Mouse (Mus musculus) heart, embryonic 16.5 days (tissue): ENCODE measurements around the gene 5730596B20Rik. TPM values are rescaled to one million over a fixed set of nuclear protein-coding genes. Genes with fewer than 3 reads are reported as not detected.

Experiments used
- ATAC-seq: fragments of 200-750 bp; cut with Nextera tagmentation; replicated peaks from 2 replicates; pipeline ENCODE4 v1.8.0; 2017; ENCODE audit warnings: moderate number of reproducible peaks; ENCODE audit not compliant: insufficient read depth, low FRiP score; ENCODE audit errors: extremely low read depth
- H3K27ac ChIP-seq: fragments of 300-500 bp; sonication (generic); 2 replicates; pipeline ENCODE4 v1.5.1; 2014; ENCODE audit warnings: mild to moderate bottlenecking, low read length, control low read depth, moderate library complexity
- H3K27me3 ChIP-seq: fragments of 300-500 bp; sonication (generic); 2 replicates; pipeline ENCODE4 v1.6.1; 2014; ENCODE audit warnings: low read length, mixed read lengths; ENCODE audit not compliant: control insufficient read depth, insufficient read depth
- H3K36me3 ChIP-seq: fragments of 300-500 bp; sonication (generic); 2 replicates; pipeline ENCODE4 v1.6.1; 2014; ENCODE audit not compliant: control insufficient read depth, insufficient read depth
- H3K4me1 ChIP-seq: fragments of 300-500 bp; sonication (generic); 2 replicates; pipeline ENCODE4 v1.6.1; 2014; ENCODE audit warnings: low read length, mixed read lengths; ENCODE audit not compliant: control insufficient read depth, insufficient read depth
- H3K4me2 ChIP-seq: fragments of 300-500 bp; sonication (generic); 2 replicates; pipeline ENCODE4 v1.6.1; 2014; ENCODE audit warnings: low read depth, mild to moderate bottlenecking, control low read depth, low read length
- H3K4me3 ChIP-seq: fragments of 300-500 bp; sonication (generic); 2 replicates; pipeline ENCODE4 v1.5.1; 2014; ENCODE audit warnings: mild to moderate bottlenecking, control low read depth, low read length
- H3K9ac ChIP-seq: fragments of 300-500 bp; sonication (generic); 2 replicates; pipeline ENCODE4 v1.6.1; 2014; ENCODE audit warnings: low read length, control low read depth
- H3K9me3 ChIP-seq: fragments of 300-500 bp; sonication (generic); replicated peaks from 2 replicates; pipeline ENCODE4 v1.6.1; 2016; ENCODE audit warnings: low read length; ENCODE audit not compliant: control insufficient read depth
- WGBS: fragments of 180-500 bp; shearing (Covaris S2); extraction: QIAGEN DNeasy Blood & Tissue Kit; methylation state at CpG from one replicate; pipeline ENCODE4 v1.1.7; 2014; 5-methylcytosine and 5-hydroxymethylcytosine counted together
- polyA plus RNA-seq: library from polyadenylated mRNA; unstranded; fragments of >200 nt; fragmentation: Nextera tagmentation; extraction: Ambion mirVana; gene quantifications from 2 replicates; pipeline ENCODE4 v1.2.1, GENCODE M21; 2015

The 5730596B20Rik gene
- polyA plus RNA-seq, 1 experiment from 2014 or later = 0.13 TPM

- H3K36me3 ChIP-seq = no peaks in the 10 kb centered on the region
- 0 out of 2 replicates have a peak, but pooled peaks have one; percentile 45 for ATAC-seq
- H3K4me1 ChIP-seq = peaks cover under 1% of the 10 kb centered on the region; the same call in 1 of the 2 replicates
- H3K4me3 ChIP-seq = no peak overlapping the region
- H3K27ac ChIP-seq = no peak overlapping the region
- WGBS = 7% methylated on average over 10 of the region's 10 CpGs
- H3K27me3 ChIP-seq = peaks cover 89% of the 10 kb centered on the region
- no peaks in the 10 kb centered on the region for H3K9me3 ChIP-seq
- no peak overlapping the region for H3K4me2 ChIP-seq
- no peak overlapping the region for H3K9ac ChIP-seq
These were observed 20.0 kb downstream of the 5730596B20Rik start for GRCm38 (mm10) chr6:52197271-52197670.

DNA sequence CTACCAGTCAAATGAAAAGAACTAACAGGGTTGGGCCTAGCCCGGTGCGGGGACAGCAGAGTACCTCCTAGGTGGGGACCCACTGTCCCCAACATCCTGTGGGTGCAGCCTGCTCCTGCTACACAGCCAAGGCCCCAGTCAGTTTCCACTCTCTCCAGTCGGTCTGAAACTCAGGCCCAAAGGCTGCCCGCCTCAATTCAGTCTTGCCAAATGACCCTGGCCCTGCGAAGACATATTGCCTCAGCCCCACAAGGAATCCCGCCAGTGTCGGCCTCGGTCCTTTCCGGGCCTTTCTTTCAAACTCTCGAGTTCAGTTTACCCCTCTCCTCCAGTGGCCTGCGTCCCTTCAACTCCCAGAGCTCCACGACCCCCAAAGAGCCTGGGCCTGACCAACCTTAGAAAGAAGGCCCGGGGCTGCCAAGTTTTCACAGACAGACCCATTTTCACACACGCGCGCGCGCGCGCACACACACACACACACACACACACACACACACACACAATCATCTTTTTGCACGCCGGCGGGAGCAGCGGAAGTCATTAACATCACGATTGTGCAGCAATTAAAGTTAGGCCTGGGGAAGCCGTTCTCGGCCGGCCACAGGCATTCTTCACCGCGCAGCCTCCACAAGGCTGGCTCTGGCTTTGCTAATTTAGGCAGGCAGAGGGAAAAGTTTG lies 22.9 kb downstream of the 5730596B20Rik start:
- Histone ChIP-seq H3K4me1 (peaks cover 3% of the 10 kb centered on the region; the same call in 1 of the 2 replicates), H3K27me3 (peaks cover 78% of the 10 kb centered on the region), H3K9me3 (no peaks in the 10 kb centered on the region), H3K36me3 (no peaks in the 10 kb centered on the region), H3K27ac (no peak overlapping the region), H3K4me2 (0 out of 2 replicates have a peak overlapping the region, but pooled peaks have one; percentile 2), H3K9ac (no peak overlapping the region), H3K4me3 (no peak overlapping the region)
- ATAC-seq = no peak
- 22% methylated on average over 30 of the region's 30 CpGs for WGBS

DNA sequence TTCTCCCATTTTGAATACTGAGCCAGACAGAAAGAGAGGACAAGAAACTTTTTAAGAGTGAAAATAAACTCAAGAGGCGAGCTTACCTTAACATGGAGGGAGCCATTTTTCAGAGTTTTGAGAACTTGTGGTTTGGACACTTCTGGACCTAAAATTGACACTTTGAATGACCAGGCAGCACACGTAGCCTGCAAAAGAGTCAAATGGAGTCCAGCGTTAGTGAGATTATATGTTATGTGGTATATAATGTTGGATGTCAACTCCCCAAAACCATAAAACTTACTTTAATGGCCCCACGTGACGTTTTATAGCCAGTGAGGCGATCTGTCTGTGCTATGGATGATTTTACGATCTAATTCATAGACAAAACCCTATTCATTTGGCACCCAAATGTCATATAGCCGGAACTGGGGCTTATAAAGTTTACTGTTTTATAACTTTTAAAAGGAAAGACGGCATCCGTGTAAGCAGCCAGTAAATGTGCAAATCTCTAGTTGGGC lies 23.5 kb downstream of the 5730596B20Rik start:
- H3K9ac ChIP-seq = no peak overlapping the region
- no peaks in the 10 kb centered on the region for H3K36me3 ChIP-seq
- WGBS = 27% methylated on average over 10 of the region's 10 CpGs
- no peak overlapping the region for H3K27ac ChIP-seq
- peaks cover 80% of the 10 kb centered on the region for H3K27me3 ChIP-seq
- no peak overlapping the region for H3K4me3 ChIP-seq
- 0 out of 2 replicates have a peak overlapping the region, but pooled peaks have one; percentile 2 for H3K4me2 ChIP-seq
- ATAC-seq = no peak
- peaks cover 3% of the 10 kb centered on the region; the same call in 1 of the 2 replicates for H3K4me1 ChIP-seq
- no peaks in the 10 kb centered on the region for H3K9me3 ChIP-seq

GRCm38 (mm10) chr6:52201269-52201668 lies 24.0 kb downstream of the 5730596B20Rik start:
- no peak overlapping the region for H3K9ac ChIP-seq
- 35% methylated on average over 1 of the region's 1 CpGs for WGBS
- no peak for ATAC-seq
- no peaks in the 10 kb centered on the region for H3K36me3 ChIP-seq
- H3K27me3 ChIP-seq = peaks cover 80% of the 10 kb centered on the region
- H3K4me1 ChIP-seq = peaks cover 3% of the 10 kb centered on the region; the same call in 1 of the 2 replicates
- no peak overlapping the region for H3K4me3 ChIP-seq
- no peaks in the 10 kb centered on the region for H3K9me3 ChIP-seq
- peak overlapping the region; percentile 12; the same call in 1 of the 2 replicates for H3K4me2 ChIP-seq
- no peak overlapping the region for H3K27ac ChIP-seq

GRCm38 (mm10) chr6:52202362-52203120 lies 25.2 kb downstream of the 5730596B20Rik start:
- Histone ChIP-seq H3K36me3 (no peaks in the 10 kb centered on the region), H3K27me3 (peaks cover 80% of the 10 kb centered on the region), H3K4me1 (peaks cover 3% of the 10 kb centered on the region; the same call in 1 of the 2 replicates), H3K9ac (no peak overlapping the region), H3K27ac (no peak overlapping the region), H3K9me3 (no peaks in the 10 kb centered on the region), H3K4me3 (peak overlapping the region; percentile 45), H3K4me2 (peak overlapping the region; percentile 1; the same call in 1 of the 2 replicates)
- WGBS = 8% methylated on average over 22 of the region's 22 CpGs
- no peak for ATAC-seq

DNA sequence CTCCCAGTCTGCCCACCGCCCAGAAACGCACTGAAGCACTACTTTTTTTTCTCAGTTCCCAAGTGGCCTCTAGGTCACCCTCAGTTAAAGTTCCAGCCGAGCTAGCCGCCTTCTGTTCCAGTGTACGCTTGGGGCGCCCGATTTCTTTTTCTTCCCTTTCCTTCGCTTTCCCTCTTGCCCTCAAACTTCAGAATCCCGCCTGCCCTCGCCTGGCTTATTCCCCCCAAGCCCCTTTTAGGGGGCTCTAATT lies 25.7 kb downstream of the 5730596B20Rik start:
- Histone ChIP-seq H3K27ac (no peak overlapping the region), H3K4me1 (peaks cover 3% of the 10 kb centered on the region; the same call in 1 of the 2 replicates), H3K4me3 (peak overlapping the region; percentile 45), H3K27me3 (peaks cover 79% of the 10 kb centered on the region), H3K9me3 (no peaks in the 10 kb centered on the region), H3K4me2 (peak overlapping the region; percentile 1; the same call in 1 of the 2 replicates), H3K9ac (no peak overlapping the region), H3K36me3 (no peaks in the 10 kb centered on the region)
- WGBS = 7% methylated on average over 10 of the region's 10 CpGs
- no peak for ATAC-seq

DNA sequence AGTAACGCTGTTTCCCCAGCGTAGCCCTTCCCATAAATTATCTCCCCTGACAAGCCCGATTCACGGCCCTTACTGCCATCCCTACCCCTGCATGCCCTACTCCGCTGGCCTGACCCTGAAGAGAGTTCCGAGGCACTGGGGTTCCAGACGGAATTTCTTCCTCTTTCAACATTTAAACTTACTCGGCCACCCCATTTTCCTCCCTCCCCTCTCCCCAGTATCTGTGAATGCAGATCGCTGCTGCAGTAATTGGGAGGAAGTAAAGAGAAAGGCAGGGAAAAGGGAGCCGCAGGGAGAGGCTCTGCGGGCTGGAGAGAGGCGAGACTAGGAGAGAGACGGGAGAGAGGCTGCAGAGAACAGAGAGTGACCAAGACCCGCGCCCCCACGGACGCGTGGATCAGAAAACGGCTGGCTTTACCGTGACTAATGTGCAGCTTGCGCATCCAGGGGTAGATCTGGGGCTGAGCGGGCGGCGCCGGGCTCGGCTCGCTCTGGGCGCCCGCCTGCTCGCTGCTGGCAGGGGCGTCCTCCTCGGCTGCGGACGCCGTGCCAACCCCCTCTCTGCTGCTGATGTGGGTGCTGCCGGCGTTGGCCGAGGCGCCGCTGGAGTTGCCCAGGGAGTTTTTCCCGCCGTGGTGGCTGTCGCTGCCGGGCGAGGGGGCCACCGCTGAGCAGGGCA lies 26.2 kb downstream of the 5730596B20Rik start:
- Histone ChIP-seq H3K36me3 (no peaks in the 10 kb centered on the region), H3K4me2 (peak overlapping the region; percentile 56), H3K9me3 (no peaks in the 10 kb centered on the region), H3K27me3 (peaks cover 79% of the 10 kb centered on the region), H3K9ac (peak overlapping the region; percentile 56), H3K27ac (no peak overlapping the region; the same call in 1 of the 2 replicates), H3K4me3 (peak overlapping the region; percentile 45), H3K4me1 (peaks cover 3% of the 10 kb centered on the region; the same call in 1 of the 2 replicates)
- 0 out of 2 replicates have a peak, but pooled peaks have one; percentile 41 for ATAC-seq
- WGBS = 6% methylated on average over 46 of the region's 46 CpGs

DNA sequence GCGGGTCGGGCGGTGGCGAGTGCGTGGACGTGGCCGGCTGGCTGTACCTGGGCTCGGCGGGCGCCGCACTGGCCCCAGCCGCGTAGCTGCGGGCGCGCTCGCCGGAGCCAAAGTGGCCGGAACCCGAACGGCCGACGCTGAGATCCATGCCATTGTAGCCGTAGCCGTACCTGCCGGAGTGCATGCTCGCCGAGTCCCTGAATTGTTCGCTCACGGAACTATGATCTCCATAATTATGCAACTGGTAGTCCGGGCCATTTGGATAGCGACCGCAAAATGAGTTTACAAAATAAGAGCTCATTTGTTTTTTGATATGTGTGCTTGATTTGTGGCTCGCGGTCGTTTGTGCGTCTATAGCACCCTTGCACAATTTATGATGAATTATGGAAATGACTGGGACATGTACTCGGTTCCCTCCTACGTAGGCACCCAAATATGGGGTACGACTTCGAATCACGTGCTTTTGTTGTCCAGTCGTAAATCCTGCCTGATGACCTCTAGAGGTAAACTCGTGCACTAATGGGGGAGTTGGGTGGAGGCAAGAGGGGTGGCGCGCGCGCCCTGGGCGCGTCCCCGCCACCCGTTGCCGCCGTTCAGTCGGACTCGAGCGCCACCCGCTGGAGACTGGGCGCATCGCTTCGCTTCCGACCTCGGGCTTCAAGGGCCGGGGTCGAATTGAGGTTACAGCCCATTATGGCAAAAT lies 26.9 kb downstream of the 5730596B20Rik start, which contains the start of gene Hoxa5:
Gene Hoxa5, minus strand, starts transcription at position 538 of the 703 bp plus-strand sequence.
- WGBS = 1% methylated on average over 65 of the region's 65 CpGs
- H3K27me3 ChIP-seq = peaks cover 79% of the 10 kb centered on the region
- H3K4me1 ChIP-seq = peaks cover 3% of the 10 kb centered on the region; the same call in 1 of the 2 replicates
- ATAC-seq = 0 out of 2 replicates have a peak, but pooled peaks have one; percentile 37
- peak within 1 kb of the TSS; percentile 45 for H3K4me3 ChIP-seq
- H3K4me2 ChIP-seq = peak within 1 kb of the TSS; percentile 56
- H3K27ac ChIP-seq = no peak within 1 kb of the TSS; the same call in 1 of the 2 replicates
- H3K9me3 ChIP-seq = no peaks in the 10 kb centered on the region
- peak within 1 kb of the TSS; percentile 56 for H3K9ac ChIP-seq
- no peaks in the 10 kb centered on the region for H3K36me3 ChIP-seq
